Mouse (Mus musculus) induced T-regulatory cell, adult 2 months (primary cell): ENCODE data around the gene Car9.

Experiments
- DNase-seq: peaks from one replicate; pipeline ENCODE4 v3.0.0-alpha.2; 2012; ENCODE audit warnings: low read depth

The Car9 gene

GRCm38 (mm10) chr4:43506536-43507185 lies at the start of gene Car9:
Gene Car9 (plus strand): TSS chr4:43506966.
- DNase-seq = no peak

- peak; percentile 62 for DNase-seq
Measured at GRCm38 (mm10) chr4:43457124-43457523, 49.6 kb upstream of the Car9 start.

GRCm38 (mm10) chr4:43463102-43463501 lies 43.7 kb upstream of the Car9 start:
- no peak for DNase-seq

- no peak for DNase-seq
Measured at GRCm38 (mm10) chr4:43465935-43466334, 40.8 kb upstream of the Car9 start.

- DNase-seq = no peak
Measured at GRCm38 (mm10) chr4:43466872-43467271, 39.9 kb upstream of the Car9 start.

- DNase-seq = no peak
Measured at GRCm38 (mm10) chr4:43470301-43470700, 36.5 kb upstream of the Car9 start.

GRCm38 (mm10) chr4:43473636-43474035 lies 33.1 kb upstream of the Car9 start:
- DNase-seq = peak; percentile 34

- peak; percentile 63 for DNase-seq
Measured at GRCm38 (mm10) chr4:43476604-43477003, 30.2 kb upstream of the Car9 start.

- DNase-seq = peak; percentile 96
Measured at GRCm38 (mm10) chr4:43477857-43478533, 28.8 kb upstream of the Car9 start.

GRCm38 (mm10) chr4:43478534-43478858 lies 28.3 kb upstream of the Car9 start:
- DNase-seq = no peak

- DNase-seq = peak; percentile 93
Measured at GRCm38 (mm10) chr4:43478906-43479832, 27.6 kb upstream of the Car9 start.

GRCm38 (mm10) chr4:43480985-43481384 lies 25.8 kb upstream of the Car9 start:
- no peak for DNase-seq

- peak; percentile 85 for DNase-seq
Measured at GRCm38 (mm10) chr4:43481894-43482456, 24.8 kb upstream of the Car9 start.

GRCm38 (mm10) chr4:43482591-43482990 lies 24.2 kb upstream of the Car9 start:
- no peak for DNase-seq

GRCm38 (mm10) chr4:43483535-43484091 lies 23.2 kb upstream of the Car9 start, which contains the start of gene Sit1:
Gene Sit1 (minus strand): TSS chr4:43483734.
- DNase-seq = peak; percentile 89

- DNase-seq = peak; percentile 62
Measured at GRCm38 (mm10) chr4:43485666-43486065, 21.1 kb upstream of the Car9 start.

- DNase-seq = no peak
Measured at GRCm38 (mm10) chr4:43489611-43490010, 17.2 kb upstream of the Car9 start.

- DNase-seq = no peak
Measured at GRCm38 (mm10) chr4:43490801-43491200, 16.0 kb upstream of the Car9 start.

- DNase-seq = peak; percentile 68
Measured at GRCm38 (mm10) chr4:43492101-43492820, 14.5 kb upstream of the Car9 start.

GRCm38 (mm10) chr4:43492821-43493185 lies 14.0 kb upstream of the Car9 start, which contains the start of gene Ccdc107:
Gene Ccdc107 (plus strand): TSS chr4:43492900.
- peak; percentile 96 for DNase-seq

GRCm38 (mm10) chr4:43493186-43493845 lies 13.4 kb upstream of the Car9 start:
- peak; percentile 99 for DNase-seq
